In the genomic region with DNA sequence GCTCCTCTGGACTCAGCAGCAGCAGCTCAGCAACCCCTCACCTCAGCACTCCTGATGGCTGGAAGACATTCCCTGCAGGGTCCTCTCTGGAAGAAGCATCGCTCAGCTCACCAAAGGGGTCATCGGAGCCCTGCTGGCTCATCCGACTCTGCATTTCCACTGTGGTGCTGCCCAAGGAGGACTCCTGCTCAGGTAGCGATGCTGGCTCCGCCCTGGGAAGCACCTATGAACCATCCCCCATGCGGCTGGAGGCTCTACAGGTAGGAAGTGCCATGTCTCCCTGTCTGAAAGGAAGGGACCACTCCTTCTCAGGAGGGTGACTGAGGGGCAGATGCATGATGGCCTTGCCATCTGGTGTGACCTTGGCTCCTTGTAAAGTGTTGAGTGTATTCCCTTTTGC, we compare ENCODE assay signal across 45 mouse cellular contexts. TPM values are rescaled to one million over a fixed set of nuclear protein-coding genes. Genes with fewer than 3 reads are reported as not detected.
"Had no signal": no experiment of that assay in that cellular context is flagged by ENCODE, and none has a peak within 500 bp of the region (broad histone marks: within the 10 kb centered on the region; RNA-seq: fewer than 3 reads in every experiment).

No protein-coding gene starts in this region.

- H3K27ac ChIP-seq: heart, embryonic 13.5 days; heart, embryonic 15.5 days; hindbrain, embryonic 10.5 days; hindbrain, embryonic 12.5 days; hindbrain, embryonic 13.5 days; hindbrain, embryonic 14.5 days; hindbrain, embryonic 15.5 days; hindbrain, postnatal 0 days; intestine, embryonic 15.5 days; kidney, embryonic 15.5 days; kidney, postnatal 0 days; layer of hippocampus, adult 2 months; left cerebral cortex, adult 2 months had no signal

- H3K9me3 ChIP-seq: heart, embryonic 12.5 days; heart, embryonic 13.5 days; heart, embryonic 15.5 days; hindbrain, embryonic 10.5 days; hindbrain, embryonic 12.5 days; hindbrain, embryonic 13.5 days; hindbrain, embryonic 15.5 days; intestine, embryonic 15.5 days; kidney, embryonic 15.5 days had no signal

- ATAC-seq: hindbrain, embryonic 16.5 days; hindbrain, postnatal 0 days; inflammation-experienced regulatory T-cells, adult 6 months; intestine, embryonic 15.5 days; intestine, embryonic 16.5 days; intestine, postnatal 0 days had no signal

- H3K4me1 ChIP-seq: heart, embryonic 12.5 days; heart, embryonic 13.5 days; heart, embryonic 15.5 days; hindbrain, embryonic 10.5 days; hindbrain, embryonic 12.5 days; hindbrain, embryonic 13.5 days; hindbrain, embryonic 15.5 days; intestine, embryonic 15.5 days; kidney, embryonic 15.5 days had no signal

- H3K27me3 ChIP-seq: heart, embryonic 12.5 days; heart, embryonic 13.5 days; heart, embryonic 15.5 days; hindbrain, embryonic 12.5 days; hindbrain, embryonic 13.5 days; hindbrain, embryonic 15.5 days; intestine, embryonic 15.5 days; kidney, embryonic 15.5 days had no signal

- H3K4me3 ChIP-seq: heart, embryonic 12.5 days; heart, embryonic 13.5 days; heart, embryonic 15.5 days; hindbrain, embryonic 10.5 days; hindbrain, embryonic 12.5 days; hindbrain, embryonic 13.5 days; hindbrain, embryonic 15.5 days; intestine, embryonic 15.5 days; kidney, embryonic 15.5 days; layer of hippocampus, adult 2 months; left cerebral cortex, adult 2 months had no signal

- DNase-seq: heart, postnatal 10 days; heart, postnatal 14 days; heart, postnatal 36 days; heart, postnatal 4 days; kidney, adult 11 months; kidney, adult 18-20 months; kidney, adult 2 months; kidney, adult 8-10 months; kidney, adult 9 months; kidney, postnatal 10 days; kidney, postnatal 14 days; kidney, postnatal 25 days; kidney, postnatal 36 days; kidney, postnatal 4 days; layer of hippocampus, adult 9-11 months; layer of hippocampus, postnatal 36 days had no signal

- H3K9ac ChIP-seq: heart, embryonic 12.5 days; heart, embryonic 13.5 days; heart, embryonic 15.5 days; hindbrain, embryonic 12.5 days; hindbrain, embryonic 13.5 days; hindbrain, embryonic 14.5 days; hindbrain, embryonic 15.5 days; intestine, embryonic 15.5 days; kidney, embryonic 15.5 days had no signal

- H3K4me2 ChIP-seq: heart, embryonic 11.5 days; heart, embryonic 12.5 days; heart, embryonic 13.5 days; heart, embryonic 15.5 days; hindbrain, embryonic 12.5 days; hindbrain, embryonic 13.5 days; hindbrain, embryonic 14.5 days; hindbrain, embryonic 15.5 days; intestine, embryonic 15.5 days; kidney, embryonic 15.5 days had no signal

RNA-seq across cellular contexts. Expression of gene Wfdc21, which starts 25.6 kb away (rescaled TPM):
- total RNA-seq: heart, postnatal 10 days; heart, postnatal 25 days; heart, postnatal 36 days; heart, postnatal 4 days; hindbrain, postnatal 0 days; layer of hippocampus, adult 18-20 months; layer of hippocampus, adult 2 months; layer of hippocampus, adult 8-10 months; layer of hippocampus, postnatal 10 days; layer of hippocampus, postnatal 14 days; layer of hippocampus, postnatal 25 days; layer of hippocampus, postnatal 36 days; left cerebral cortex, adult 18-20 months; left cerebral cortex, adult 2 months had no signal
- polyA plus RNA-seq: heart, embryonic 11.5 days; heart, embryonic 12.5 days; heart, embryonic 13.5 days; heart, embryonic 14.5 days; hindbrain, embryonic 10.5 days; hindbrain, embryonic 11.5 days; hindbrain, embryonic 12.5 days; hindbrain, embryonic 13.5 days; hindbrain, embryonic 14.5 days; hindbrain, embryonic 15.5 days; hindbrain, embryonic 16.5 days; inflammation-experienced regulatory T-cells, adult 6 months; intestine, embryonic 15.5 days; intestine, postnatal 0 days; kidney, embryonic 14.5 days had no signal
